Mouse (Mus musculus) MEL (cell line): Measurements from ENCODE around the gene Slain1. TPM values are rescaled to one million over a fixed set of nuclear protein-coding genes. Genes with fewer than 3 reads are reported as not detected.

Source experiments
- DNase-seq: peaks from one replicate; pipeline ENCODE4 v3.0.0; 2011; ENCODE audit warnings: low read depth, low spot score
- H3K27ac ChIP-seq: 2 replicates; pipeline ENCODE4 v1.5.1; 2012; ENCODE audit warnings: low read depth, mild to moderate bottlenecking, control low read depth, low read length, moderate library complexity; ENCODE audit not compliant: control insufficient read depth
- H3K27me3 ChIP-seq, 2 experiments: fragments of 150-350 bp in 1 of 2; sonication (generic) in 1 of 2; 2 replicates each; pipeline ENCODE4 v1.6.1; 2012; ENCODE audit warnings: low read length in 2 of 2, mild to moderate bottlenecking in 2 of 2, improper control_type of control experiment in 1 of 2, moderate library complexity in 1 of 2; ENCODE audit not compliant: insufficient read depth in 2 of 2, control insufficient read depth in 1 of 2
- H3K36me3 ChIP-seq, 2 experiments: 2 replicates each; pipeline ENCODE4 v1.6.1; 2012 to 2014; ENCODE audit warnings: low read length in 2 of 2, improper control_type of control experiment in 1 of 2, inconsistent platforms in 1 of 2, mild to moderate bottlenecking in 1 of 2; ENCODE audit not compliant: insufficient read depth in 2 of 2, control insufficient read depth in 1 of 2
- H3K4me1 ChIP-seq, 2 experiments: fragments of 150-350 bp in 1 of 2; sonication (generic) in 1 of 2; 2 replicates each; pipeline ENCODE4 v1.6.1; 2012; ENCODE audit warnings: low read length in 2 of 2, improper control_type of control experiment in 1 of 2, mild to moderate bottlenecking in 1 of 2; ENCODE audit not compliant: insufficient read depth in 2 of 2, control insufficient read depth in 1 of 2
- H3K4me3 ChIP-seq, 2 experiments: fragments of 150-350 bp in 1 of 2; sonication (generic) in 1 of 2; 2 replicates each; pipeline ENCODE4 v1.5.1; 2012; ENCODE audit warnings: low read depth in 2 of 2, low read length in 2 of 2, mild to moderate bottlenecking in 2 of 2, moderate library complexity in 2 of 2, control low read depth in 1 of 2, improper control_type of control experiment in 1 of 2; ENCODE audit not compliant: control insufficient read depth in 1 of 2, insufficient read depth in 1 of 2
- H3K79me2 ChIP-seq: 2 replicates; pipeline ENCODE4 v1.6.1; 2012; ENCODE audit warnings: mild to moderate bottlenecking, low read length, moderate library complexity; ENCODE audit not compliant: control insufficient read depth, poor library complexity, insufficient read depth
- H3K9ac ChIP-seq: 2 replicates; pipeline ENCODE4 v1.6.1; 2012; ENCODE audit warnings: low read depth, mild to moderate bottlenecking, control low read depth, low read length, moderate library complexity; ENCODE audit not compliant: control insufficient read depth, poor library complexity, severe bottlenecking
- H3K9me3 ChIP-seq: fragments of 150-350 bp; sonication (generic); replicated peaks from 2 replicates; pipeline ENCODE4 v1.6.1; 2012; ENCODE audit warnings: mild to moderate bottlenecking, low read length, improper control_type of control experiment, moderate library complexity; ENCODE audit not compliant: insufficient read depth
- CHD1 ChIP-seq: IDR thresholded peaks from 2 replicates; pipeline ENCODE4 v1.6.1; 2012; ENCODE audit warnings: low read depth, mild to moderate bottlenecking, inconsistent platforms, low read length, improper control_type of control experiment
- CHD2 ChIP-seq: IDR thresholded peaks from 2 replicates; pipeline ENCODE4 v1.6.1; 2011; ENCODE audit warnings: low read length, improper control_type of control experiment
- CTCF ChIP-seq, 3 experiments: IDR thresholded peaks in 2 of 3; conservative IDR thresholded peaks in 1 of 3; 2 replicates each; pipeline ENCODE4 v1.5.1; 2011 to 2012; ENCODE audit warnings: low read length in 3 of 3, low read depth in 2 of 3, mild to moderate bottlenecking in 2 of 3, improper control_type of control experiment in 1 of 3, inconsistent platforms in 1 of 3, mixed read lengths in 1 of 3, moderate library complexity in 1 of 3; ENCODE audit not compliant: control insufficient read depth in 1 of 3, insufficient read depth in 1 of 3, poor library complexity in 1 of 3, severe bottlenecking in 1 of 3
- GABPA ChIP-seq: IDR thresholded peaks from 2 replicates; pipeline ENCODE4 v1.6.1; 2012; ENCODE audit warnings: low read depth, mild to moderate bottlenecking, inconsistent platforms, low read length, improper control_type of control experiment, moderate library complexity
- HCFC1 ChIP-seq: IDR thresholded peaks from 2 replicates; pipeline ENCODE4 v1.6.1; 2012; ENCODE audit warnings: low read depth, mild to moderate bottlenecking, inconsistent platforms, low read length, improper control_type of control experiment, moderate library complexity
- MAZ ChIP-seq: IDR thresholded peaks from 2 replicates; pipeline ENCODE4 v1.6.1; 2012; ENCODE audit warnings: low read depth, mild to moderate bottlenecking, inconsistent platforms, low read length, improper control_type of control experiment
- NELFE ChIP-seq: IDR thresholded peaks from 2 replicates; pipeline ENCODE4 v1.6.1; 2011; ENCODE audit warnings: low read depth, low read length, improper control_type of control experiment
- NRF1 ChIP-seq: IDR thresholded peaks from 2 replicates; pipeline ENCODE4 v1.6.1; 2014; ENCODE audit warnings: low read depth, mild to moderate bottlenecking, inconsistent platforms, low read length, improper control_type of control experiment, moderate library complexity; ENCODE audit not compliant: poor library complexity, insufficient read depth, severe bottlenecking
- POLR2A ChIP-seq, 2 experiments: IDR thresholded peaks; 2 replicates each; pipeline ENCODE4 v1.6.1; 2011 to 2012; ENCODE audit warnings: low read length in 2 of 2, mild to moderate bottlenecking in 2 of 2, control low read depth in 1 of 2, improper control_type of control experiment in 1 of 2, low read depth in 1 of 2, moderate library complexity in 1 of 2; ENCODE audit not compliant: control insufficient read depth in 1 of 2, insufficient read depth in 1 of 2, poor library complexity in 1 of 2
- SIN3A ChIP-seq: IDR thresholded peaks from 2 replicates; pipeline ENCODE4 v1.6.1; 2012; ENCODE audit warnings: low read length, improper control_type of control experiment, inconsistent platforms
- TCF12 ChIP-seq: IDR thresholded peaks from 2 replicates; pipeline ENCODE4 v1.6.1; 2014; ENCODE audit warnings: low read depth, mild to moderate bottlenecking, inconsistent platforms, low read length, improper control_type of control experiment, moderate library complexity
- USF1 ChIP-seq: IDR thresholded peaks from 2 replicates; pipeline ENCODE4 v1.6.1; 2014; ENCODE audit warnings: low read depth, mild to moderate bottlenecking, inconsistent platforms, low read length, improper control_type of control experiment, moderate library complexity
- USF2 ChIP-seq, 2 experiments: IDR thresholded peaks; 2 replicates each; pipeline ENCODE4 v1.6.1; 2011 to 2012; ENCODE audit warnings: improper control_type of control experiment in 2 of 2, low read length in 2 of 2, borderline replicate concordance in 1 of 2, inconsistent platforms in 1 of 2, low read depth in 1 of 2, mild to moderate bottlenecking in 1 of 2; ENCODE audit not compliant: insufficient read depth in 1 of 2
- ZKSCAN1 ChIP-seq: IDR thresholded peaks from 2 replicates; pipeline ENCODE4 v1.6.1; 2012; ENCODE audit warnings: low read depth, mild to moderate bottlenecking, inconsistent platforms, low read length, improper control_type of control experiment, moderate library complexity
- polyA plus RNA-seq, 2 experiments: library from polyadenylated mRNA; stranded (reverse) in 1 of 2; unstranded in 1 of 2; fragments of >175 nt in 1 of 2; fragments of >200 nt in 1 of 2; gene quantifications; 2 replicates each; pipeline versions ENCODE4 v1.2.1 to v1.2.4; 2012; ENCODE audit warnings: low replicate concordance in 2 of 2, low read depth in 1 of 2; ENCODE audit not compliant: insufficient read length in 2 of 2, insufficient read depth in 1 of 2, missing spikeins in 1 of 2
- total RNA-seq: library from RNA; depleted of rRNA; stranded (reverse); fragments of 300-350 nt; gene quantifications from 2 replicates; pipeline ENCODE4 v1.2.3, GENCODE M21; 2012

Slain1 gene
- total and polyA plus RNA-seq, 3 experiments = not detected

DNA sequence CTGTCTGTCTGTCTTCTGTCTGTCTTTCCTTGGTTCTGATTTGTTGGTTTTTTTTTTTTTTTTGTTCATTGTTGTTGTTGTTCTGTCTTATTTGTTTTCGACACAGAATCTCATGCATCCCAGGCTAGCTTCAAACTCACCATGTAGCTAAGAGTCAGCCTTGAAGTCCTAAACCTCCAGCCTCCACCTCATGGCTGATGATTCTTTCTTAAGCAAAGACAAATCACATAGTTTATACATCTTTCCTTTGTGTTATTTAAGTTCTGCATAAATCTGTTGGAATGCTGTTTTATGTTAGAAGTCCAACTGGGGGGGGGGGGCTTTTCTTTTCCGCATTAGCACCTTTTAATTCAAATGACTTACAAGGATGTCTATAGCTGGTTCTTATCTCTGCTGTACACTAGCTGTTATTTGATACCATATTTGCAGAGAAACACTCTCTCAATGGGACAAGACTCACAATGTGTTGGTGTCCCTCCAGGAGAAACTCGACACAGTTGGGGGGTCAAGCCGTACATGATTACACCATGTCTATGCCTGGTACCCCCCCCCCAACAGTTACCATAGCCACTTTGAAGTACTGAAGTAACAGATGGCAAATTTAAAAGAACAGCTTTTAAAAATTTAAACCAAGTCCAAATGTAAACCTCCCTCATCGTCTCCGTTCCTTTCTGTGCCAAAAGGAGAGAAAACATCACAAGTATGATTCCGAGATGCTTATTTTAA, 20.2 kb upstream of the Slain1 start:
- H3K36me3 ChIP-seq = no peaks in the 10 kb centered on the region
- TF ChIP-seq GABPA = no peak
- TF ChIP-seq TCF12 = no peak
- TF ChIP-seq MAZ = no peak
- no peak for TF ChIP-seq USF1
- TF ChIP-seq POLR2A (IDR thresholded peaks at IDR 0.05; ENCODE audit: control insufficient read depth in 1 of 2, insufficient read depth in 1 of 2, low read depth in 1 of 2, low read length in 2 of 2, poor library complexity in 1 of 2) = no peak
- no peak for TF ChIP-seq CHD2
- no peak for TF ChIP-seq CHD1
- TF ChIP-seq NELFE = no peak
- TF ChIP-seq HCFC1 = no peak
- TF ChIP-seq SIN3A = no peak
- TF ChIP-seq USF2 (IDR thresholded peaks at IDR 0.05; ENCODE audit: borderline replicate concordance in 1 of 2, insufficient read depth in 1 of 2, low read depth in 1 of 2, low read length in 2 of 2) = no peak
- TF ChIP-seq ZKSCAN1 = no peak
- TF ChIP-seq NRF1 = no peak
- TF ChIP-seq, all 39 proteins: peak for 0
- Histone ChIP-seq H3K9ac (no peak overlapping the region), H3K4me3 (no peak overlapping the region), H3K9me3 (no peaks in the 10 kb centered on the region), H3K27me3 (no peaks in the 10 kb centered on the region), H3K27ac (no peak overlapping the region), H3K4me1 (no peaks in the 10 kb centered on the region), H3K79me2 (no peaks in the 10 kb centered on the region)
- DNase-seq = no peak

DNA sequence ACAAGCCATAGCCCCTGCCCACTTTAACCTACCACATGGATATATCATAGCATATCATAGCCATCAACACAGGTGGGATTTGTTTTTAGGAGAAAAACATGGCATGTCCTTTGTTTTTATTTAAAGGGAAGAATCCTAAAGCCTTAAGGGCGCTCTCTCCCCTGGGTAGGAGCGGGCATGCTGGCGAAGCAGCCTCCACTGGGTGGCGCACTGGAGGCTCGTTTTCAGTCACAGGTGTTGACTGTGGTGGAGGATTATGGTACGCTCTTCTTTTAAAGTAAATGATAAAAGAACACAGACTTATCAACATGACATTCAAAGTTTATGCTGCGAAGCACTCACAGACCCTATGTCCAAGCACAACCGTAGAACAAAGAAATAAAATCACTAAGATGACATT, 19.5 kb upstream of the Slain1 start:
- no peak overlapping the region for H3K4me3 ChIP-seq
- DNase-seq = no peak

More for the DNA sequence above, 19.5 kb upstream of the Slain1 start:
- Histone ChIP-seq H3K9ac (no peak overlapping the region), H3K27me3 (no peaks in the 10 kb centered on the region), H3K27ac (no peak overlapping the region), H3K36me3 (no peaks in the 10 kb centered on the region), H3K9me3 (no peaks in the 10 kb centered on the region), H3K79me2 (no peaks in the 10 kb centered on the region), H3K4me1 (no peaks in the 10 kb centered on the region)
- TF ChIP-seq CTCF (IDR thresholded peaks at IDR 0.05 in 2 of 3, conservative IDR thresholded peaks at IDR 0.05 in 1 of 3; ENCODE audit: control insufficient read depth in 1 of 3, insufficient read depth in 1 of 3, low read depth in 2 of 3, low read length in 3 of 3, poor library complexity in 1 of 3, severe bottlenecking in 1 of 3) (0 out of 6 replicates have a peak, but pooled peaks of 1 of the 3 experiments have one; percentile 19), CHD2 (no peak), ZKSCAN1 (no peak), NELFE (no peak), POLR2A (IDR thresholded peaks at IDR 0.05; ENCODE audit: control insufficient read depth in 1 of 2, insufficient read depth in 1 of 2, low read depth in 1 of 2, low read length in 2 of 2, poor library complexity in 1 of 2) (no peak)
